Mouse (Mus musculus) neural tube, embryonic 14.5 days (tissue): ENCODE results near the gene Adgrf5. TPM values are rescaled to one million over a fixed set of nuclear protein-coding genes. Genes with fewer than 3 reads are reported as not detected.
A peak's percentile ranks its signal among the peaks of the same experiment; 100 is the strongest.

Source experiments
- ATAC-seq: fragments of 200-750 bp; cut with Nextera tagmentation; 2 replicates; pipeline ENCODE4 v1.8.0; 2017; ENCODE audit warnings: low read depth, mild to moderate bottlenecking, moderate TSS enrichment, moderate library complexity
- H3K27ac ChIP-seq: fragments of 300-500 bp; sonication (generic); 2 replicates; pipeline ENCODE4 v1.5.1; 2014; ENCODE audit warnings: low read depth, mild to moderate bottlenecking, control low read depth, low read length, moderate library complexity, mixed read lengths
- H3K27me3 ChIP-seq: fragments of 300-500 bp; sonication (generic); 2 replicates; pipeline ENCODE4 v1.6.1; 2014; ENCODE audit warnings: low read length; ENCODE audit not compliant: control insufficient read depth, insufficient read depth
- H3K36me3 ChIP-seq: fragments of 300-500 bp; sonication (generic); 2 replicates; pipeline ENCODE4 v1.6.1; 2014; ENCODE audit warnings: low read length, mixed read lengths; ENCODE audit not compliant: control insufficient read depth, insufficient read depth
- H3K4me1 ChIP-seq: fragments of 300-500 bp; sonication (generic); 2 replicates; pipeline ENCODE4 v1.6.1; 2014; ENCODE audit warnings: low read length; ENCODE audit not compliant: control insufficient read depth, insufficient read depth
- H3K4me2 ChIP-seq: fragments of 300-500 bp; sonication (generic); 2 replicates; pipeline ENCODE4 v1.6.1; 2014; ENCODE audit warnings: mild to moderate bottlenecking, low read depth, low read length, control low read depth
- H3K4me3 ChIP-seq: fragments of 300-500 bp; sonication (generic); 2 replicates; pipeline ENCODE4 v1.5.1; 2014; ENCODE audit warnings: low read depth, low read length, control low read depth, mixed read lengths
- H3K9ac ChIP-seq: fragments of 300-500 bp; sonication (generic); replicated peaks from 2 replicates; pipeline ENCODE4 v1.6.1; 2014; ENCODE audit warnings: low read depth, mild to moderate bottlenecking, control low read depth, low read length, mixed read lengths
- H3K9me3 ChIP-seq: fragments of 300-500 bp; sonication (generic); 2 replicates; pipeline ENCODE4 v1.6.1; 2016; ENCODE audit warnings: low read length; ENCODE audit not compliant: control insufficient read depth
- WGBS: fragments of 180-500 bp; shearing (Covaris S2); extraction: QIAGEN DNeasy Blood & Tissue Kit; methylation state at CpG from one replicate; pipeline ENCODE4 v1.1.7; 2014; 5-methylcytosine and 5-hydroxymethylcytosine counted together
- polyA plus RNA-seq: library from polyadenylated mRNA; unstranded; fragments of >200 nt; fragmentation: Nextera tagmentation; extraction: Ambion mirVana; gene quantifications from 2 replicates; pipeline ENCODE4 v1.2.1, GENCODE M21; 2014

Adgrf5 gene
- 4.1 and 8.9 TPM in 2 replicates for polyA plus RNA-seq

DNA sequence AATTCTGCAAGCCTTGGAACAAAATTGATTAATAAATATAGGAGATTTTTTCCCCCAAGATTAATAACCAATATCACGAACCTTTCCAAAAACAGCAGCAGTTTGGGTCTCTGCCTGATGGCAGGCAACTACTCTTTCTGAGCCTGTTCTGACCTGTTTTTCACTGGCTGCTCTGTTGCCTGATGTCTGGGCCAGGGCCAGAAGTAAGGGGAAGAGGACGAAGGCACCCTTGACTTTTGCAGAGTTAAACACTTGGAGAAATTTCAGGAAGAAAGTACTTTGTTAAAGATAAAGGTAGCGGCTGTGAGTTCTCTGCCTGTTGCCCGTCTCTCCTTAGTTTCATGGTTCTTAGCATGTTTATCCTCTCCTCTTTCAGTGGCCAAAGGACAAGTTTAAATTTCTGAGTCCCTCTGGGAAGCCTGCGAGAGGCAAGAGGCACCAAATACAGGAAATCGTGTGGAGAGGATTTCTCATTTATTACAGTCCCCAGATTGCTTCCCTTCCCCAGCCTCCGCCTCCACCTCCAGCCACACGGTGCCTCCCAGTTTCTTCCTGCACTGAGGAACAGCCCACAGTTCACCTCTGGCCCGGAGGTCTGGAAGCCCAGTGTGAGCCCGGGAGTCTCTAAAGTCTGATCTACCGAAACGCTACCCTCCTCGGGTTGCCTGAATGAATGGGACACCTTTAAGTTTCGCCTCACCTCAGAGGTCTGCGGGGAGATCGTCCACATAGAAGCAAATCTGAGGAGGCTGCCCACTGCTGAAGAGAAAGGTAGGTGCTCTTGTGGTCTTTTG, at the start of gene Adgrf5:
Adgrf5 (plus strand) TSS at position 626 of the 794 bp plus-strand sequence.
- H3K9me3 ChIP-seq, result no peaks in the 10 kb centered on the region
- no peak for ATAC-seq
- no peaks in the 10 kb centered on the region for H3K4me1 ChIP-seq
- no peak within 1 kb of the TSS for H3K9ac ChIP-seq
- H3K27ac ChIP-seq, result no peak within 1 kb of the TSS
- WGBS, result 59% methylated on average over 16 of the region's 16 CpGs
- no peaks in the 10 kb centered on the region for H3K27me3 ChIP-seq
- no peak within 1 kb of the TSS for H3K4me2 ChIP-seq
- no peaks in the 10 kb centered on the region for H3K36me3 ChIP-seq
- peak within 1 kb of the TSS; percentile 8; the same call in 1 of the 2 replicates for H3K4me3 ChIP-seq

DNA sequence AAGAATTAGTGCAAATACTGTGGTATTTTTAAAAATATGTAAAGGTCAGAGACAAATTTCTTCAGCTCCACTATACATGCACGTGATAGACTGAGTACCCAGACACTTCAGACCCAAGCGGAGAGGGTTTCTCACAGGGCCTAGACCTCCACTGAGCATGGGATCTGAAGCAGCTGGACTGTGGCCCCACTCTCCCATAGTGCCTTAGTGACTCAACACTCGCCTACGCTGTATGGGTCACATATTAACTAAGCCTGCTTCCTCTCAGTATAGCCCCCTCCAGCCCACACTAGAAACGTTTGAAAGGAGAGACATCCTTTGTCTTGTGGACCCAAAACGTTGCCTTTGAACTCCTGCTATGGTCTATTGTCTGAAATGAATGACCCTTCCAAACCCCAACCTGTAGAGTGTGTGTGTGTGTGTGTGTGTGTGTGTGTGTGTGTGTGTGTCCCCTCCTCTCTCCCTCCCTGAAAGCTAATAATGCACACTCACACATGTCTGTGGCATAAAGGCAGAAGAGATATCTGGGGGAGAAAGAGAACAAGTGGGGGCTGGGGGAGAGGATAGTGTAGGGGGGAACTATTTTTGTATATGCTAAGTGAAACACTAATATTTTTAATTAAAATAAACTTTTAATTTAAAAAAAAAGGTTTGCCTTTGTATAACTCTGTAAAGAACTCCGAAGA, 34.1 kb upstream of the Adgrf5 start:
- Histone ChIP-seq H3K36me3 (no peaks in the 10 kb centered on the region), H3K4me3 (no peak overlapping the region), H3K4me2 (peak overlapping the region; percentile 62; the same call in 1 of the 2 replicates), H3K27me3 (no peaks in the 10 kb centered on the region), H3K9me3 (peaks cover 5% of the 10 kb centered on the region; the same call in 1 of the 2 replicates), H3K4me1 (no peaks in the 10 kb centered on the region; the same call in 1 of the 2 replicates), H3K27ac (no peak overlapping the region), H3K9ac (no peak overlapping the region)
- 47% methylated on average over 7 of the region's 7 CpGs for WGBS
- ATAC-seq, result peak; percentile 31; the same call in 1 of the 2 replicates

DNA sequence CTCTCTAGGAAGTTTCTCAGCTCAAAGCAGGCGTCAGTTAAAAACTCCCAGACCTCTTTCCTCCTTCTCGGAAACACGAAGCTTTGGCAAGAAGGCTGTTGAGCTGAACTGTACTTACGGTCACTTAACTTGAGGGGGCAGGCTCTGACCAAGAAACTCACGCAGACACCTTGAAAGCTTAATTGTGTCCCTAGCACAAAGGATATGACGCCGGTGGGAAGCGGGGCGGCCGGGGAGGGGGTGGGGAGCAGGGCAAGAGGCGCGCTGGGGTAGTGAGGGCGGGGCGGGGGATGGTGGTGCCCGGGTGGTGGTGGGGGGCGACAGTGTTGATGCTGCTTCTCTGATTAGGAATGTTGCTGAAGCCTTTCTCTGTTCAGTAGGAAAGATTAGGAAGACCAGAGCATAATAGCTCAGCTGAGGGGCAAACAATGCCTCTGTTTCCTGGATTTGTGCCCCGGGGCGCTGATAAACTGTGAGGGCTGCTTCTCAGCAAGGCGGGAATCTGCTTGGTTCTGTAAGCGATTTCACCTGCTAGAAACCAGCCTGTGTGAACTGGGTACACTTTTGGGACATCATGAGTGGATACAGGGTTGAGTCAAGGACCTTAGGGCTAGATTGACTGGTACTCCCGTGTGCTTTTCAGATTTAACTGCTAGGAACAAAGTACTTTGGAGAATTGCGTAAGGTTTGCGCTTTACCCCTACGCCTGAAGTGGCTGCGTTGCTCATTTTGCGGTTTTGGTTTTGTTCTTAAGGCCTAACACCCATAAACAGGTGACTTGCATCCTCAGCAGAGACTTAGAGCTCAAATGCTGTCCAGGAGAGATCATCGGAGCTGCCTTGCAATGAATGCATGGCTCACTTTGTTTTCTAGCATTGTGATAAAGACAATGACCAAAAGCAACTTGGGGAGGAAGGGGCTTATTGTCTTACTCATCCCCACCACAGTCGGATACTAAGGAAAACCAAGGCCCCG, 33.2 kb upstream of the Adgrf5 start:
- H3K27ac ChIP-seq, result peak overlapping the region; percentile 52; the same call in 1 of the 2 replicates
- peak overlapping the region; percentile 62 for H3K4me2 ChIP-seq
- H3K27me3 ChIP-seq, result no peaks in the 10 kb centered on the region
- peak; percentile 95 for ATAC-seq
- WGBS, result 11% methylated on average over 29 of the region's 29 CpGs
- peaks cover 5% of the 10 kb centered on the region; the same call in 1 of the 2 replicates for H3K9me3 ChIP-seq
- peak overlapping the region; percentile 20; the same call in 1 of the 2 replicates for H3K4me3 ChIP-seq
- peak overlapping the region; percentile 54 for H3K9ac ChIP-seq
- H3K36me3 ChIP-seq, result no peaks in the 10 kb centered on the region
- H3K4me1 ChIP-seq, result no peaks in the 10 kb centered on the region; the same call in 1 of the 2 replicates

DNA sequence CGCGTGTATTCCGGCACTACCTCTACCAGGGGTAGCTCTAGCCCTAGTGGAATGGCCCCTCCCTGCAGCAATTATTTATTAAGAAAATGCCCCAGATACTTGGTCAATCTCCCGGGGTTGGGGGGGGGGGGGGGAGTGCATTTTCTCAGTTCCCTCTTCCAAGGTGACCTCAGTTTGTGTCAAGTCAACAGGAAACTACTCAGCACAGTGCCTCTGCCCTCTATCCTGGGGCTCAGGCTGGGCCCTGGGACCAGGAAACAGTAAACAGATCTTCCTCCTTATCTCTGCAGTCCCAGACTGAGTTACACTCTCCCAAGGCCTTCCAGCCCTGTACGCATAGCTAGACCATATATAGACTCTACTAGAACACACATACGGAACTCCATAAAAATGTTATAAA, 32.4 kb upstream of the Adgrf5 start:
- Histone ChIP-seq H3K9ac (no peak overlapping the region), H3K36me3 (no peaks in the 10 kb centered on the region), H3K4me3 (no peak overlapping the region), H3K4me1 (no peaks in the 10 kb centered on the region; the same call in 1 of the 2 replicates), H3K4me2 (no peak overlapping the region), H3K27me3 (no peaks in the 10 kb centered on the region), H3K27ac (no peak overlapping the region), H3K9me3 (peaks cover 2% of the 10 kb centered on the region; the same call in 1 of the 2 replicates)
- ATAC-seq, result no peak
- WGBS, result 86% methylated on average over 6 of the region's 6 CpGs

DNA sequence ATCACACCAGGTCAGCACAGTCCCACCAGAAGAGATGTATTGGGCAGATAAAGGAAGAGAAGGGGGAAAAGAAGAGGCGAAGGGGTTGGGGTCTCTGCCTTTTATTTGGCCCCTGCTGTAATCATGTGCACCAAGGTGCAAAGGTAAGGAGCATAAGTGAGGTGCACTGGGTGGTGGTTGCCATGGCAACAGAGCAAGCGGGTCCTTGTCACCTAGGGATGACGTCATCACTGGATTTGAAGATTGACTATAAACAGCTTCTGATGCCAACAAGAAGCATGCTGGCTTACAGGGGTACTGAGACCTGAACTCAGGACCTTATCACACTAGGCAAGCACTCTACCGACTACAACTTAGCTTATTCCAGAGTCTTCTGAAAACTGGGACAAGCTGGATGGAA, 31.0 kb upstream of the Adgrf5 start:
- Histone ChIP-seq H3K4me1 (no peaks in the 10 kb centered on the region; the same call in 1 of the 2 replicates), H3K27me3 (no peaks in the 10 kb centered on the region), H3K9me3 (no peaks in the 10 kb centered on the region), H3K36me3 (no peaks in the 10 kb centered on the region), H3K4me3 (no peak overlapping the region), H3K9ac (no peak overlapping the region), H3K27ac (no peak overlapping the region), H3K4me2 (no peak overlapping the region)
- no peak for ATAC-seq
- 89% methylated on average over 4 of the region's 4 CpGs for WGBS

DNA sequence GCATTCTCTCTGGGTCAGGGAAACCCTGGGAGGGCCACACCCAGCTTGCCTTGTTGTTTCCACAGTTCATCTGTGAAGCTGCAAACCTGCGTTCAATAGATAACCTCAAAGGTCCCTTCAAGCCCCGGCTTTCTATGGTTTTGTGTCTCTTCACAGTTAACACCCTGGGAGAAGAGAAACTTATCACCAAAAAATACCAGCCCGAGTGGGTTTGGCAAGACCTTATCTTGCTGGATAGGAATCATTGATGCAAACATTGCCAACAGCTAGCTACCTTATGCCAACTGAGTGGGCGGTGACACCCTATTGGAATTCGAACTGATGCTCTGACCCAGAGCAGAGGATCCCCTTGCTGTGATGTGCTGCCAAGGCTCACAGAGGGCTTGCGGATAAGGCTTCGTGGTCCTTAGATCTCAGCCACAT, 30.5 kb upstream of the Adgrf5 start:
- 88% methylated on average over 7 of the region's 7 CpGs for WGBS
- H3K27me3 ChIP-seq, result no peaks in the 10 kb centered on the region
- H3K4me1 ChIP-seq, result no peaks in the 10 kb centered on the region; the same call in 1 of the 2 replicates
- no peak overlapping the region for H3K4me2 ChIP-seq
- H3K9ac ChIP-seq, result no peak overlapping the region
- no peak overlapping the region for H3K4me3 ChIP-seq
- ATAC-seq, result no peak
- H3K27ac ChIP-seq, result no peak overlapping the region
- H3K36me3 ChIP-seq, result no peaks in the 10 kb centered on the region
- H3K9me3 ChIP-seq, result no peaks in the 10 kb centered on the region

DNA sequence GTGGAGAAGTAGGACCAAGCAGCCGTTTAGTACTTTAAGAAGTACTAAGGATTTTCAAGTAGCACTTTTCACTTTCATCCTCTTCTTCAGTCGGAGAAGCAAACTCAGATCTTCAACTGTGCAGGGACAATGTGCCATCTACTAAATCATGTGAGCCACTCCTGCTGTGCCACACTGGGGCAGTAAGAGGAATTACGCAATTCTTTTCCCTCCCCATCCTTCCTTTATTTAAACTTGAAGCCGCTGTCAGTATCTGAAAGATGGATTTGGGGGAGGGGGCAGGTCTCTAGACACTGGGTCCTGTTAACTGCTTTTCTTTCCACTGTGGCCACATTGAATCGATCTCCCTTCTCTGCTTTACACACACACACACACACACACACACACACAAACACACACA, 27.6 kb upstream of the Adgrf5 start:
- ATAC-seq, result no peak
- no peaks in the 10 kb centered on the region for H3K27me3 ChIP-seq
- no peak overlapping the region for H3K4me3 ChIP-seq
- H3K36me3 ChIP-seq, result no peaks in the 10 kb centered on the region
- H3K9me3 ChIP-seq, result no peaks in the 10 kb centered on the region
- no peak overlapping the region for H3K27ac ChIP-seq
- no peak overlapping the region for H3K4me2 ChIP-seq
- no peak overlapping the region for H3K9ac ChIP-seq
- no peaks in the 10 kb centered on the region; the same call in 1 of the 2 replicates for H3K4me1 ChIP-seq
- WGBS, result 39% methylated on average over 5 of the region's 5 CpGs

DNA sequence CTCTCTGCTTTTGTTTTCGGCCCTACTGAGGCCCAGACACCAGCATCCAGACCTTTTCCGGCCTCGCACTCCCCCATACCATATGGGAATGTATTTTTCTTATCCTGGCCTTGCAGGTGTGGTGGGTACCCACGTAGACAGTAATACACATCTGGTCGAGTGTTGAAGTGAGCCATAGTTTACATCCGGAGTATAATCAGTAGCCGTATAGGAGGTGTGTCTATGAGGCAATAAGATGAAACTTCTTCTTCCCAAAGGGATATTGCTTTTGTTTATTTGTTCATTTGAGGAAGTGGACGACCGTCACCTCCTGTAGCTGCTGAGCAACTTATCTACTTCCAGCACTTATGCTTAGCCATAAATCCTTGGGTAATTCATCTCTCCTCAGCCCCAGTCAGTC, 26.2 kb upstream of the Adgrf5 start:
- WGBS, result 59% methylated on average over 9 of the region's 9 CpGs

More for the DNA sequence above, 26.2 kb upstream of the Adgrf5 start:
- Histone ChIP-seq H3K27me3 (no peaks in the 10 kb centered on the region), H3K4me2 (no peak overlapping the region), H3K9me3 (no peaks in the 10 kb centered on the region), H3K36me3 (no peaks in the 10 kb centered on the region), H3K4me1 (no peaks in the 10 kb centered on the region), H3K27ac (no peak overlapping the region), H3K9ac (no peak overlapping the region), H3K4me3 (no peak overlapping the region)
- no peak for ATAC-seq
